Mouse (Mus musculus): ENCODE data around the gene Capn7. TPM values are rescaled to one million over a fixed set of nuclear protein-coding genes. Genes with fewer than 3 reads are reported as not detected.

The Capn7 gene
- polyA plus RNA-seq, 1 experiment from 2014 or later, result 76.3 TPM

Other genes with a start within 250 kb of the Capn7 start
- gene Smim4, start 207.7 kb upstream of the Capn7 start, polyA plus RNA-seq (2015; fragmentation: Nextera tagmentation; extraction: Ambion mirVana), result 83.1 and 83.2 TPM in 2 replicates
- gene Nt5dc2, start 205.6 kb upstream of the Capn7 start, polyA plus RNA-seq (2015; fragmentation: Nextera tagmentation; extraction: Ambion mirVana), result 273 and 282 TPM in 2 replicates
- 24.8 and 25.2 TPM in 2 replicates for gene Stab1, start 168.0 kb upstream of the Capn7 start, polyA plus RNA-seq (2015; fragmentation: Nextera tagmentation; extraction: Ambion mirVana)
- gene Tnnc1, start 128.3 kb upstream of the Capn7 start, polyA plus RNA-seq (2015; fragmentation: Nextera tagmentation; extraction: Ambion mirVana), result 7.3 and 9.1 TPM in 2 replicates
- 315 and 334 TPM in 2 replicates for gene Nisch, start 119.7 kb upstream of the Capn7 start, polyA plus RNA-seq (2015; fragmentation: Nextera tagmentation; extraction: Ambion mirVana)
- 0.84 and 0.90 TPM in 2 replicates for gene Sema3g, start 118.8 kb upstream of the Capn7 start, polyA plus RNA-seq (2015; fragmentation: Nextera tagmentation; extraction: Ambion mirVana)
- 11.9 and 13.6 TPM in 2 replicates for gene Phf7, start 85.3 kb upstream of the Capn7 start, polyA plus RNA-seq (2015; fragmentation: Nextera tagmentation; extraction: Ambion mirVana)
- gene Bap1, start 85.2 kb upstream of the Capn7 start, polyA plus RNA-seq (2015; fragmentation: Nextera tagmentation; extraction: Ambion mirVana), result 114 and 117 TPM in 2 replicates
- 4.1 and 4.6 TPM in 2 replicates for gene Dnah1, start 12.7 kb upstream of the Capn7 start, polyA plus RNA-seq (2015; fragmentation: Nextera tagmentation; extraction: Ambion mirVana)
- 140 and 142 TPM in 2 replicates for gene Sh3bp5, start 99.4 kb downstream of the Capn7 start, polyA plus RNA-seq (2015; fragmentation: Nextera tagmentation; extraction: Ambion mirVana)
- gene Eaf1, start 157.8 kb downstream of the Capn7 start, polyA plus RNA-seq (2015; fragmentation: Nextera tagmentation; extraction: Ambion mirVana), result 9.6 and 10.9 TPM in 2 replicates
- 54.1 and 55.0 TPM in 2 replicates for gene Mettl6, start 158.4 kb downstream of the Capn7 start, polyA plus RNA-seq (2015; fragmentation: Nextera tagmentation; extraction: Ambion mirVana)